Mouse (Mus musculus) brain, embryonic 14.5 days (tissue): ENCODE results near the gene Emp2. TPM values are rescaled to one million over a fixed set of nuclear protein-coding genes. Genes with fewer than 3 reads are reported as not detected.

Experiments
- DNase-seq: peaks from one replicate; pipeline ENCODE4 v3.0.0-alpha.2; 2011; ENCODE audit warnings: low read depth
- CTCF ChIP-seq: fragments of 200-500 bp; IDR thresholded peaks from 2 replicates; pipeline ENCODE4 v1.5.1; 2012; ENCODE audit warnings: inconsistent platforms, mild to moderate bottlenecking, moderate library complexity, borderline replicate concordance; ENCODE audit not compliant: insufficient read depth, insufficient read length; ENCODE audit errors: extremely low read depth
- POLR2A ChIP-seq: fragments of 200-500 bp; IDR thresholded peaks from 2 replicates; pipeline ENCODE4 v1.6.1; 2012; ENCODE audit warnings: mild to moderate bottlenecking, inconsistent platforms, borderline replicate concordance; ENCODE audit not compliant: poor library complexity, insufficient read depth, insufficient read length, severe bottlenecking; ENCODE audit errors: extremely low read depth
- polyA plus RNA-seq: library from polyadenylated mRNA; depleted of rRNA; stranded (reverse); fragments of >200 nt; gene quantifications from 2 replicates; pipeline ENCODE4 v1.2.3, GENCODE M21; 2012; rRNA removed

The Emp2 gene
- polyA plus RNA-seq, 1 experiment: 9.9 TPM

DNA sequence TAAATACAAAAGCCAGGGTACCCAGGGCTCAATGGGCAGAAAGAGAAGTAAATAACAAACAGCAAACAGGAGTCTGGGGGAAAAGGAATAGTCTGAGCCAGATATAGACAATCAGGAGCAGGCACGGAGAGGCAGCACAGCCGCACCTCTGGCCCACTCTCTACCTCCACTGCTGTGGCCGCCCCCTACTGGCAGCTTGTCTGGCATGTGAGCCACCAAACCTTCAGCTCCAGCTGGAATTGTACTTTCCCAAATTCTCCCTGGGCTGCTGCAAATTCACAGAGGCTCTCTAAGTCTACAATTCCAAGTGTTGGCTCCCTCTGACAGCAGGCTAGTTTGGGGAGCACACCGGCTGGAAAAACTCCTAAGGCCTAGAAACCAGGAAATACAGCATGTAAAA, 39.3 kb downstream of the Emp2 start:
- no peak for DNase-seq
- no peak for TF ChIP-seq CTCF
- TF ChIP-seq POLR2A: no peak

DNA sequence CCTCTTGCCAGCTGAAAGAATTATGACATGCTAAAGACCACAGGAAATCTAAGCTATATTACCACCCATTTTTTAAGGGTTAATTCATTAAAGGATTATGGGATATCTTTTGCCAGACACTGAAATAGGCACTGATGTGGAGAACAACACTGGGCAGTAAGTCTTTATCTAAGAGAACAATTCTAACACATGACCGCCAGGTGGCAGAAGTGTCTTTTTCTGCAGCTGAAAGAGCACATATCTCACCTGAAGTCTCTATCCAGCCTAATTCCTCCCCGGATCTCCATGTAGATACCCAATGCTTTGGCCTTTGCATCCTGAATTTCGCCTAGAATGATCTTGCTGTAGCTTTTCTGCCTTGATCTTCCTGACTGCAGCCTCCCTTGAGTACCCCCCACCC, 41.5 kb downstream of the Emp2 start:
- peak; percentile 72 for DNase-seq
- TF ChIP-seq POLR2A (no peak), CTCF (peak; percentile 46; the same call in 1 of the 2 replicates)

- TF ChIP-seq CTCF: no peak
- TF ChIP-seq POLR2A: no peak
- peak; percentile 25 for DNase-seq
Measured at GRCm38 (mm10) chr16:10253993-10254392, 59.8 kb downstream of the Emp2 start.

DNA sequence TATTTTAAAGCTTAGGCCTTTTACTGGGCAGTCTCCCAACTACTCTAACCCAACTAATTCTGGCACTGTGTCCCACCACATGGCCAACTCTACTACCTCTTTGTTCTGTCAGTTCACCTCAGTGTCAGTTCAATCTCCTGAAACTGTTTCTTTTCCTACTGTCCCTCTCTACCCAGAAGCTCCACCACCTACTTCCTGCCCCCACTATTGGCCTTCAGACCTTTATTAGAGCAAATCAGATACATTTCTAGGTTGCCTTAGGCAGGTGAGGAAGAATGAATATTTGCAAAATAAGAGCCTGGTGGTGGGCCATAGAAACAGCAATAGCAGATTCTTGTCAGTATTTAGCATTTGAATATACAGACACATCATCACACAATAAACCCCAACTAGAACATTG, 77.2 kb downstream of the Emp2 start:
- TF ChIP-seq CTCF: no peak
- no peak for TF ChIP-seq POLR2A
- no peak for DNase-seq

Other genes with a start within 250 kb of the Emp2 start
- gene Rpl39l, start 143.7 kb downstream of the Emp2 start, polyA plus RNA-seq: 1.3 and 2.5 TPM in 2 replicates
- gene Atf7ip2, start 121.3 kb downstream of the Emp2 start, polyA plus RNA-seq: 0.11 and 0.22 TPM in 2 replicates
- gene Tekt5, start 81.5 kb upstream of the Emp2 start, polyA plus RNA-seq: 3.8 and 6.5 TPM in 2 replicates
- 43.1 and 50.7 TPM in 2 replicates for gene Nubp1, start 98.0 kb upstream of the Emp2 start, polyA plus RNA-seq
- 49.6 and 55.0 TPM in 2 replicates for gene Tvp23a, start 133.4 kb upstream of the Emp2 start, polyA plus RNA-seq
- gene Ciita, start 166.1 kb upstream of the Emp2 start, polyA plus RNA-seq: 0.03 and 0.04 TPM in 2 replicates
- gene Dexi, start 229.1 kb upstream of the Emp2 start, polyA plus RNA-seq: 36.2 and 50.3 TPM in 2 replicates
- gene Clec16a, start 231.4 kb upstream of the Emp2 start, polyA plus RNA-seq: 27.8 and 39.3 TPM in 2 replicates